Mouse (Mus musculus) intestine, embryonic 14.5 days (tissue): ENCODE data around the gene Milr1. TPM values are rescaled to one million over a fixed set of nuclear protein-coding genes. Genes with fewer than 3 reads are reported as not detected.
"Not testable (repeated sequence)": the region's sequence is repeated elsewhere in the genome, so short reads cannot be mapped to it uniquely, and the experiment has no call there.

ENCODE experiments used
- ATAC-seq: fragments of 200-750 bp; cut with Nextera tagmentation; replicated peaks from 2 replicates; pipeline ENCODE4 v1.8.0; 2017; ENCODE audit warnings: low read depth, moderate number of reproducible peaks, moderate TSS enrichment, moderate library complexity; ENCODE audit not compliant: low FRiP score, low TSS enrichment
- DNase-seq: peaks from one replicate; pipeline ENCODE4 v3.0.0-alpha.2; 2018; ENCODE audit warnings: low spot score
- H3K27ac ChIP-seq: fragments of 300-500 bp; sonication (generic); 2 replicates; pipeline ENCODE4 v1.5.1; 2014; ENCODE audit warnings: low read depth, mild to moderate bottlenecking, control low read depth
- H3K27me3 ChIP-seq: fragments of 300-500 bp; sonication (generic); replicated peaks from 2 replicates; pipeline ENCODE4 v1.6.1; 2014; ENCODE audit warnings: low read length, control low read depth; ENCODE audit not compliant: control insufficient read depth, insufficient read depth
- H3K36me3 ChIP-seq: fragments of 300-500 bp; sonication (generic); 2 replicates; pipeline ENCODE4 v1.6.1; 2014; ENCODE audit warnings: low read length, control low read depth; ENCODE audit not compliant: control insufficient read depth, insufficient read depth
- H3K4me1 ChIP-seq: fragments of 300-500 bp; sonication (generic); replicated peaks from 2 replicates; pipeline ENCODE4 v1.6.1; 2014; ENCODE audit warnings: low read length, control low read depth, mixed read lengths; ENCODE audit not compliant: control insufficient read depth, insufficient read depth
- H3K4me2 ChIP-seq: fragments of 300-500 bp; sonication (generic); 2 replicates; pipeline ENCODE4 v1.6.1; 2014; ENCODE audit warnings: low read length
- H3K4me3 ChIP-seq: fragments of 300-500 bp; sonication (generic); 2 replicates; pipeline ENCODE4 v1.5.1; 2014; ENCODE audit warnings: low read depth, low read length, control low read depth, mixed read lengths
- H3K9ac ChIP-seq: fragments of 300-500 bp; sonication (generic); 2 replicates; pipeline ENCODE4 v1.6.1; 2014; ENCODE audit warnings: mild to moderate bottlenecking, low read length
- H3K9me3 ChIP-seq: fragments of 300-500 bp; sonication (generic); 2 replicates; pipeline ENCODE4 v1.6.1; 2016; ENCODE audit warnings: low read length, control low read depth; ENCODE audit not compliant: control insufficient read depth
- WGBS: fragments of 180-500 bp; shearing (Covaris S2); extraction: QIAGEN DNeasy Blood & Tissue Kit; methylation state at CpG from one replicate; pipeline ENCODE4 v1.1.7; 2014; 5-methylcytosine and 5-hydroxymethylcytosine counted together
- polyA plus RNA-seq: library from polyadenylated mRNA; unstranded; fragments of >200 nt; fragmentation: Nextera tagmentation; extraction: Ambion mirVana; gene quantifications from 2 replicates; pipeline ENCODE4 v1.2.1, GENCODE M21; 2014

Milr1 gene
- polyA plus RNA-seq, 1 experiment from 2014 or later: 1.6 TPM

DNA sequence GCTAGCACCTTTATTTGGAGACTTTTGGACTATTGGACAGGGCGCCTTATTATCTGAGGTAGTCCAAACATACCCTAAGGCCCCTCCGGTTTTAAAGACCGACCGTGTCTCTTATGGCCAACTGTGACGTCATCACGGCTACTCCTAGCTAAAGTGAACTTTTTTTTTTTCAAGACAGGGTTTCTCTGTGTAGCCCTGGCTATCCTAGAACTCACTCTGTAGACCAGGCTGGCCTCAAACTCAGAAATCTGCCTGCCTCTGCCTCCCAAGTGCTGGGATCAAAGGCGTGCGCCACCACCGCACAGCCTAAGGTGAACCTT is 26.1 kb upstream of the Milr1 start:
- H3K27ac ChIP-seq, H3K36me3 ChIP-seq, ATAC-seq, H3K9ac ChIP-seq, H3K4me2 ChIP-seq, H3K27me3 ChIP-seq, H3K9me3 ChIP-seq, DNase-seq, H3K4me3 ChIP-seq, H3K4me1 ChIP-seq: not testable (repeated sequence)
- 93% methylated on average over 9 of the region's 9 CpGs for WGBS

DNA sequence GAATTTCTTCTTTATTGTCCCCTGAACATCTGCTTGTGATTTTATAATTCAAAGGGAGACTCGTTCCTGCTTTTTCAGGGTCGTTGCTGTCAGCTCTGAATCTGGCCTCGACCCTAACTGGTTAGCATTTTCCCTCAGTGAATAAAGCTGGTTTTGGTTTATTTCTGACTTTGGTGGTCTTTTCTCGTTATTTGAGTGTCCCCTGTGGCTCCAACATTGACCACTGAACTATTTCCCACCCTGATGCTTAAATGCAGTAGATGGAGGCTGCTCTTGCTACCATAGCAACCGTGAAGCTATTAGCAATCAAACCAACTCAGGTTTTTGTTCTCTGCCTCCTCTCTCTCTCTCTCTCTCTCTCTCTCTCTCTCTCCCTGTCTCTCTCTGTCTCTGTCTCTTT is 23.1 kb upstream of the Milr1 start:
- 67% methylated on average over 5 of the region's 5 CpGs for WGBS

GRCm38 (mm10) chr11:106728402-106729366 is 22.3 kb upstream of the Milr1 start:
- no peak overlapping the region for H3K4me2 ChIP-seq
- H3K27ac ChIP-seq: no peak overlapping the region
- DNase-seq (no peak), ATAC-seq (no peak)
- 68% methylated on average over 10 of the region's 10 CpGs for WGBS
- no peaks in the 10 kb centered on the region for H3K36me3 ChIP-seq
- H3K9ac ChIP-seq: no peak overlapping the region
- H3K9me3 ChIP-seq: no peaks in the 10 kb centered on the region
- H3K27me3 ChIP-seq: no peaks in the 10 kb centered on the region
- H3K4me3 ChIP-seq: no peak overlapping the region
- H3K4me1 ChIP-seq: peaks cover 6% of the 10 kb centered on the region; the same call in 1 of the 2 replicates

More for the DNA sequence above, 23.1 kb upstream of the Milr1 start:
- no peak overlapping the region for H3K9ac ChIP-seq
- DNase-seq (no peak), ATAC-seq (no peak)
- no peaks in the 10 kb centered on the region for H3K9me3 ChIP-seq
- no peaks in the 10 kb centered on the region for H3K36me3 ChIP-seq
- H3K4me3 ChIP-seq: no peak overlapping the region
- no peak overlapping the region for H3K4me2 ChIP-seq
- H3K27me3 ChIP-seq: no peaks in the 10 kb centered on the region
- H3K27ac ChIP-seq: no peak overlapping the region
- H3K4me1 ChIP-seq: peaks cover 9% of the 10 kb centered on the region; the same call in 1 of the 2 replicates

DNA sequence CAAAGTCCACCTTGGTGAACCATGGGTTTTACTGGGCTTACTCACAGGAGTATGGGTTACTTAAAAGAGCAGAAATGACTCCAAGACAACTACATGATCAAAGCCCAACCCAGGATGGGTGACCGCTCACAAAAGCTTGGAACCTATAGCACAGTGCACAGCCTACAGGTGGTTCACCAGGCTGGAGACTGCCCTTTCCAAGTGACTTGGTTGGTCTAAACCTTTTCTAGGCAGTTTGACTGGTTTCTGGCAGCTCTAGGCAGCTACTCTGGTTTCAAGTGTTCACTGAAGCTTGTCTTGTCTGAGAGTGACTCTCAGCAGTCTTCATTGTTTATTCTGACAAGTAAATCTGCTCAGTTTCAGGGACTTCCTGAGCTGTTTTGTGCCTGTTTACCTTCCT is 21.4 kb upstream of the Milr1 start:
- Histone ChIP-seq H3K36me3 (no peaks in the 10 kb centered on the region), H3K4me3 (no peak overlapping the region), H3K9me3 (no peaks in the 10 kb centered on the region), H3K27ac (no peak overlapping the region), H3K4me2 (no peak overlapping the region), H3K9ac (no peak overlapping the region), H3K4me1 (peaks cover 6% of the 10 kb centered on the region; the same call in 1 of the 2 replicates), H3K27me3 (no peaks in the 10 kb centered on the region)
- ATAC-seq: no peak
- no peak for DNase-seq
- WGBS: 95% methylated on average over 1 of the region's 1 CpGs

DNA sequence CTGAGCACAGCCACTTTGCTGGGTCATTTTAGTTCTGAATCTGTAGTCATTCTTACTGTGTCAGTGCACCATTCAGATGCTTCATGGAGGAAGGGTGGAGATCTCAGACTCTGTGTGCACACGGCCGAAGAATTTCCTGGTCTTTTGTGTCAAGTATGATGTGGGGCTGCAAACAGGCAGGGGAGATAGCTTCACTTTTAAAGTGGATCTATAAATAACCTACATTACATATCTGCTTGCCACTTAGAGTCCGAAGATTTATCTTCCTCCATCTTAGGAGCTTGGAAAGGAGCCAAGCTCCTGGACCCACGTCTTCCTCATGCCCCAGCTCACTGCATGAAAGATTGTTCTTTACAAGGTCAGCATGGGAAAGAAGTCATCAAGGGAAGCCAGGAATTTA is 20.3 kb upstream of the Milr1 start:
- Histone ChIP-seq H3K9ac (no peak overlapping the region), H3K27ac (no peak overlapping the region; the same call in 1 of the 2 replicates), H3K9me3 (no peaks in the 10 kb centered on the region), H3K27me3 (no peaks in the 10 kb centered on the region), H3K36me3 (no peaks in the 10 kb centered on the region), H3K4me1 (peaks cover 6% of the 10 kb centered on the region; the same call in 1 of the 2 replicates), H3K4me2 (no peak overlapping the region), H3K4me3 (no peak overlapping the region)
- DNase-seq: no peak
- WGBS: 25% methylated on average over 4 of the region's 4 CpGs
- ATAC-seq: no peak

DNA sequence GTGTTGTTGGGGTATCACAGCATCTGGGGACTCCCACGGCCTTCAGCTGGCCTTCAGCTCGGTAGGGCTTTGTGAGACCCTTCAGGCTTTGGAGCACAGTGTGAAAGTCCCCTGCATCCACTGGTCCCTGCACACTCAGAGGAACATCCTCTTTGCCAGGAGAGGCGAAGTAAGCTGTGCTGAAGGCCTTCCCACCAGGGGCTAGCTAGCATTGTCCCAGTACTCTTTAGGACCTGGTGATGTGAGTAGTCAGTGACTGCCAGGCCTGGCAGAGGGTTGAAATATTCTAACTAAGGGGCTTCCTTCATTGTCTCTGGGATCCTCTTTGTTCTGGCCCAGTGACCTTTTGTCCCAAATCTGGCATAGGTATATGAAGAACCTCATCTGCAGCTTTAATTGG is 14.4 kb upstream of the Milr1 start:
- WGBS: 79% methylated on average over 3 of the region's 3 CpGs

DNA sequence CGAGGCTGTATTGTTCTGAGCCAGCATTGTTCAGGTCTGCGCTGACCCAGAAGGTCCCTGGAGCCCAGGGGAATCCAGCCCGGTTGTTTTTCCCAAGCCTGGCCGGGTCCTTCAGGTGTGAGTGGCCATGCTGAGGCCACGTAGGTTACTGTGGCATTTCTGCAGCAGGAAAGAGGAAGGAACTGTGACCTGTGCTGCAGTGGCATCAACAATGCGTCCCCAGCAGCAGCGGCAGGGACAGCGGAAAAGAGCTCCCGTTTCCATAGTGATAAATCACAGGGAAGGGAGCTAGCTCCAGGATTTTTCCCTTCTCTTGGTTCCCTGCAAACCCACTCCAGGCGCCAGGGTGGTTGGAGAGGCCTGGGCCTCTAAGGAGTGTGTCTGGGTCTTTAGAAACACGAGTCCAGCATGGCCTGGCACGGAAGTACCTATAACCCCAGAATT is 13.8 kb upstream of the Milr1 start:
- H3K4me3 ChIP-seq: no peak overlapping the region
- peak overlapping the region; percentile 30; the same call in 1 of the 2 replicates for H3K27ac ChIP-seq
- 29% methylated on average over 12 of the region's 12 CpGs for WGBS
- H3K27me3 ChIP-seq: no peaks in the 10 kb centered on the region
- no peak overlapping the region for H3K4me2 ChIP-seq
- H3K36me3 ChIP-seq: no peaks in the 10 kb centered on the region
- DNase-seq (no peak), ATAC-seq (no peak; the same call in 1 of the 2 replicates)
- H3K9ac ChIP-seq: no peak overlapping the region
- H3K9me3 ChIP-seq: no peaks in the 10 kb centered on the region
- peaks cover 7% of the 10 kb centered on the region; the same call in 1 of the 2 replicates for H3K4me1 ChIP-seq

More for the DNA sequence above, 14.4 kb upstream of the Milr1 start:
- Histone ChIP-seq H3K27ac (peak overlapping the region; percentile 30; the same call in 1 of the 2 replicates), H3K4me1 (peaks cover 7% of the 10 kb centered on the region; the same call in 1 of the 2 replicates), H3K27me3 (no peaks in the 10 kb centered on the region), H3K9ac (no peak overlapping the region), H3K4me3 (no peak overlapping the region), H3K9me3 (no peaks in the 10 kb centered on the region), H3K4me2 (no peak overlapping the region), H3K36me3 (no peaks in the 10 kb centered on the region)
- DNase-seq: no peak
- no peak for ATAC-seq

DNA sequence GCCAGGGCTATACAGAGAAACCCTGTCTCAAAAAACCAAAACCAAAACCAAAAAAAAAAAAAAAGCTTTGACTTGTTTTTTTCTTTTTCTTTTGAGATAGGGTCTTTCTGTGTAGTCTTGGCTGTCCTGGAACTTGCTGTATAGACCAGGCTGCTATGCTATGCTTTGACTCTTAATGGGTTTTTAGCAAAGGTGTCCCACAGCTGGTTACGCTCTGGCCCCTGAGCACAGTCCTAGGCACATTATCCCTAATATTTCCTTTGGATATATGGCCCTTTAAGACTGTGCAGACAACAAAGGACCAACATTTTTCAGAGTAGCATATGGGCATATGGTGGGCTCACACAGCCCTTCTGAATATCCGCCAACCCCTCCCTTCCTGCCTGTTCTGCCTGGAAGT is 11.9 kb upstream of the Milr1 start:
- Histone ChIP-seq H3K4me3 (no peak overlapping the region), H3K4me1 (peaks cover 7% of the 10 kb centered on the region; the same call in 1 of the 2 replicates), H3K9ac (no peak overlapping the region), H3K4me2 (no peak overlapping the region), H3K9me3 (no peaks in the 10 kb centered on the region), H3K27me3 (no peaks in the 10 kb centered on the region), H3K36me3 (no peaks in the 10 kb centered on the region), H3K27ac (no peak overlapping the region)
- DNase-seq (no peak), ATAC-seq (no peak)
- WGBS: 86% methylated on average over 2 of the region's 2 CpGs
